Mouse (Mus musculus) heart, adult 8-10 months (tissue): ENCODE measurements at regions not wholly inside any gene's neighbourhood (a gene's known extent, or its start where the extent isn't known, plus 50 kb on each side); places are given as distances from the start of the nearest gene placed in this dataset.

Source experiments
- DNase-seq: peaks from one replicate; pipeline ENCODE4 v3.0.0; 2022; ENCODE audit warnings: low spot score

DNA sequence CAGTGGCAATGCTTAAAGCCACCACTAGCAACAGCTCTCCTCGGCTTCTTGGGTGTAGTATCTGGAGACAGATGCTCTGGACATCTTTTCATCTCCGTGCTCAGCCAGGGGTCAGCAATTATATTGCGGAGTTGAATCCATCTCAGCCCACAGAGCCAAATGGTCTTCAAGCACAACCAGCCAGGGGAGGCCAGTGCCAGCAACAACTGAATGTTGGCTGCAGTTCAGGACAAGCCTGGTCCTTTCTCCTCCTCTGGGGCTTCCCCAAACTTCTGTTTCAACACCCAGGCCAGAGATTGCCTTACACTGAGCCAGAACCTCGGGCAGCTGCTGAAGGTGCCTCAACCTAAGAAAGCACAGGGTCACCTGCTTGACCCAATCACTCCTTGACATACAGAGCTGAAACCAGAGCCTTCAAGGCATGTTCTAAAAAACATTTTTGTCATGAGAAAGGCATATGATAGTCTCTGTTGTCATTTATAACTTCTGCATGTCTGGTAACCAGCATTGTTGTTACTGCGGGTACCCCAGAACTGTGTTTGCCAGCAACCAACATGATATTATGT lies 169.9 kb upstream of the Lef1 start:
- peak; percentile 15 for DNase-seq

DNA sequence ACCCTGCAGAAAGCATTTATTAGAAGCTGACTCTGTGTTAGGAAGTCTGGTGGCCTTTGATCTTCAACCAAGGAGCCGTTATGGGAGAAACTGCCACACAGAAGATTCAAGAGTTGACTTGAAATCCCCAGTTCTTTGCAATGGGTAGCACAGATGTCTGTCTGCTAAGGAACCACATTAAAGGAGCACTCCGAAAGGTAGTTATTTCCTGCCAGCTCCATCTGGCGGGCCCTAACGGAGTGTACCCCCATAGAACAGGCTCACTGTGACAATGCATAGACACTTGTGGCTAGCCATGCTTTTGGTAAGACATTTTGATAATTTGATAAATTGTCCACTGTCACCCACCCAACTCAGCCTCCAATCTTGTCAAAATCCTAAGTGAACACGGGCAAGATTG lies 173.3 kb upstream of the Lef1 start:
- no peak for DNase-seq

DNA sequence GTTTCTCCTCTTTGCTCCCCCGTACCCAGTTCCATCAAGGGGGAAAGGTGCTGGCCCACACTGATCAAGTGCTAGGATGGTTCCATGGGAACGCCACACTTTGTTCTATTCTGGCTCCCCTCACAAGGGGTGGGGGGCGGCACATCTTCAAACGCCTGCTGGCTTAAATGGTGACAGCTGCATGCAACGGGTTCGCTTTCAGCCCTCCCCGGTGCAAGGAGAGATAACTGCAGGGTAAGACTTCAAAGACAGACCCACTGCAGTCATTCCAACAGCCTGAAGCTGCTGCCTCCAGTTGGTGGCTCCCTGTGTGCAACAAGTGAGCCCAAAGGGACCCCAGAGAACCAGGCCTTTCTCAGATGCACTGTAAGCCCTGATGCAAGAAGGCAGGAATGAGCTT lies 173.9 kb upstream of the Lef1 start:
- no peak for DNase-seq

DNA sequence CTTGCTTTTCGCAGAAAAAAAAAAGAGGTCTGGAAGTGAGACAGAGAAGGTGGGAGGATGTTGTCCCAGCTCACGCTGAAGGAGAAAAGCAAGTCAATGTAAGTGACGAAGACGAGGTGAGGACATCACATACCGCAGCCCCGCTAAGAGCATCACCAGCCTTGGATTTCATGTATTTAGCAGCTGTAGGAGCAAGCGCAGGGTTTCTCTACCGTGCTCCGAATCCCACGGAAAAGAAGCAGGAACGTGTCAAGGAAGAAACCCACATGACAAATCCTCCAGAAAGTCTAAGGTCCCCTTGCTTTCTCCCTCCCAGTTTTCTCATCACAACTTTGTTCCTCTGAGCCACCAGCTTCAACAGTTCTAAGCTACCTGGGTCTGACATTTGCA lies 174.3 kb upstream of the Lef1 start:
- no peak for DNase-seq

DNA sequence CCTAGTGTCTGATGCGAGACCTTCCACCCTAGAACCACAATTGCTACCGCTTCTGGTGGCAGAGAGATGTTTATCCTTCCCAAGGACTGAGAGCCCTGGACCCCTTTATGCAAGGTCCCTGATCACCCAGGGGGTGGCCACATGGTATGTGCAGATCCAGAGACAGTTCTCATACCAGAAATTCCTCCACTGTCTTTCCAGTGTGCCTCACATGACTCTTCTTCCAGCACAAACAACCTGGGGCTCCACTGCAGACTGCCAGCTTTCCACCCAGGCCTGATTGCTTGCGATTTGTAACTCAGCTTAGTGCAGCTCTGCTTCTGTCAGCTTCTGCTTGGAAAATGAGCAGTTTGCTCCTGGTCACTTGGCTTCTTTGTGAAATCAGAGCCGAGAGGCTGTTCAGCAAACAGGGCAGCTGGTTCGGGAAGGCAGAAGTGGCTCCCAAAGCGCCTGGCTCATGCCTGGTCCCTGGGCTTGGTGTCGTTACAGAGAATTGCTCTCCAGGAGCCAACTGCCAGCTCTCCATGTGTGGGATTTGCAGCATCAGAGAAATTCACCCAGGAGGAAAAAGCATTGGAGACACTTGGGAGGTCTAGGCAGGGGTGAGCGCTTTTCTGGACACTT lies 174.9 kb upstream of the Lef1 start:
- DNase-seq = no peak

DNA sequence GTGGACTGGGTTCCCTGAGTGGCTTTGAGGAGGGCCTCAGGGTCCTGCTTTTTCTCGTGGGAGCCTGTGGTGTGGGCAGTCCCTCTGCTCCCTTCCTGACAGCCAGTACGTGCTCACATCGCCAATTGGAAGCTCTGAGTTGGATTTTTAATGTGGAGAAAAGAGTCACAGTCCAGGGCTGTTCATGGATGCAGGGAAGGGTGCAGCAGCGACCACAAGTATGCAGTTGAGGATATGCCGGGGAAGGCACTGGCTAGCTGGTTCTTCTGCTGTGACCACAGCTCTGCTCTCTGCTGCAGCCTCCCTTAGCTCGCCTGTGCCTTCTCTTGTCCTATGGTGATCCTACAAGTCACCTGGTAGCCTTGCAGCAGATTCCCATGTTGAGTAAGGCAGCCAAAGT lies 177.5 kb upstream of the Lef1 start:
- no peak for DNase-seq

DNA sequence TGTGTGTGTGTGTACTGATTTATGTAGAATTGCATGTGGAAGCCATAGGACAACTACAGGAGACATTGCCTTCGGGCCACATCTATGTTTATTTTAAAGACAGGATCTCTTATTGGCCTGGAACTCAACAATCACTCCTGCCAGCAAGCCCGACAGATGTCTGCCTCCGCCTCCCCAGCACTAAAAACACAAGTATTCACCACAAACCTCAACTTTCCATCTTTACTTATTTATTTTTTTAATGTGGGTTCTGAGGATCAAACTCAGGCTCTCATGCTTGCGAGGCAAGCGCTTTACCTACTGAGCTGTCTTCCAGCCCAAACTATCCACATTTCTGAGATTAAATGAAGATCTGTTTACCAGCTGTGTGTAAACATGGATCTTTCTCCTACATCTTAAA lies 178.0 kb upstream of the Lef1 start:
- DNase-seq = no peak

DNA sequence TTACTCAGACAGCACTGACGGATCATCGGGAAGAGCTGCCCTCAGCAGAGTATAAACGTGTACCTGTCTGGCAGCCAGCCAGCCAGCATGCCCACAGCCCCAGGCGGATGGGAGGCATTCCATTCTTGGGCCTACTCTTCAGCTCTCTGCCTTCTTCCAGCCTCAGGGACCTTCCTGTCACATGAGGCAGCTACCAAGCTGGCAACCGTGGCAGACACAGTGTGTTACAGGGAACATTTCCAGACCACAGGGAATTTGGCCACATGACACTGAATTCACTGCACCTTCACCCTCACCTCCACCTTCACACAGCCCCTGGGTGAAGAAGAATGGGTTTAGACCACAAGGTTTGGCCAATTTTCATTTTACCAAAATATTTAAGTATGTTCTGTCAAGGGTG lies 185.3 kb upstream of the Lef1 start:
- DNase-seq = no peak

DNA sequence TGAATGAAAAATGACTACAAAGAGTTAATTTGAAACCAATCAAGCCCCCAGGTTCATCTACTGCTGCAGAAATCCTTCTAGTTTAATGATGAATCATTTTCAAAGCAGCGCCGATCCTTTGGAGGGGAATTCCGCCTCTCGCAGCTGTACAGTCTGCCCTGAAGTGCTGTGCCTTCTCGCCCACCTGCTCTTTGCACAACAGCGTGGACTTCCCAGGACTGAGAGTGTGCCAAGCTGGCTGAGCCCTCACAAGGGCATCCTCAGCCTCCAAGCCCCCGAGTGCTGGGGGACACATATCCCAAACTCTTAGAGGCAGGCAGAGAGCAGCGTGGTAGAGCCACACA lies 186.7 kb upstream of the Lef1 start:
- DNase-seq = no peak

DNA sequence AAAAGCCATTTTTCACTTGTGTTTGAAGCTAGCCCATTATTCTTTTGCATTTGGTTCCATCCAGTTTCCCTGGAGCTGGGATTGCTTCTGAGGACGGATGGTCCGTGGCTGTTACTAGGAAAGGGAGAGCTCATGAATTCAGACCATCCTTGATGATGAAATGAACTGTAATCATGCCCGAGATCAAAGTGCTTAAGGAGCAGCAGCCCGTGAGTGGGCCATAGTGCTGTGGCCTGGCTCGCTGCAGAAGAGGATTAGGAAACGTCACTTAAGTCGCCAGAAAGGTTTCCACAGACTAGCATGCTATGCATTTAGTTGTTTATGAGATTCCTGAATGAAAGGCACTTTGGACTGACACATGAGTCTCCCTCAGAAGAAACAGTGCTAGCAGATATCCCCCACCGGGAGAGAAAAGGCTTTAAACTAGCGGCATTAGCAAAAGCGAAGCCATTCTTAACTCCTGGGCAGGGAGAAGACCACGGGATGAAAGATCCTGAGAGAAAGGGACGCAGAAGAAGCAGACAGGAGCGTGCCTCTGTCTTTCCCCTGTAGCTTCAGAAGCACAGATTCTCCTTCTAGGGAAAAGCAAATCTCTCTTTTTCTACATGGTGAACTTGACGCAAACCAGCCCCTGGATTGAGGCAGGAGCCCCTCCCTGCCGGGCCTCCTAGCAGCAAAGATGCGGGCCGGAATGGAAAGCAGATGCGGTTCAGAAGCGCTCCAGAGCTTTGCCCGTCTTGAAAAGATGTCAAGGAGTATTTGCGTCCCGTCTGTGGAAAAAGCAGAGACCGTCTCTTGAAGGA lies 187.3 kb upstream of the Lef1 start:
- DNase-seq = no peak

DNA sequence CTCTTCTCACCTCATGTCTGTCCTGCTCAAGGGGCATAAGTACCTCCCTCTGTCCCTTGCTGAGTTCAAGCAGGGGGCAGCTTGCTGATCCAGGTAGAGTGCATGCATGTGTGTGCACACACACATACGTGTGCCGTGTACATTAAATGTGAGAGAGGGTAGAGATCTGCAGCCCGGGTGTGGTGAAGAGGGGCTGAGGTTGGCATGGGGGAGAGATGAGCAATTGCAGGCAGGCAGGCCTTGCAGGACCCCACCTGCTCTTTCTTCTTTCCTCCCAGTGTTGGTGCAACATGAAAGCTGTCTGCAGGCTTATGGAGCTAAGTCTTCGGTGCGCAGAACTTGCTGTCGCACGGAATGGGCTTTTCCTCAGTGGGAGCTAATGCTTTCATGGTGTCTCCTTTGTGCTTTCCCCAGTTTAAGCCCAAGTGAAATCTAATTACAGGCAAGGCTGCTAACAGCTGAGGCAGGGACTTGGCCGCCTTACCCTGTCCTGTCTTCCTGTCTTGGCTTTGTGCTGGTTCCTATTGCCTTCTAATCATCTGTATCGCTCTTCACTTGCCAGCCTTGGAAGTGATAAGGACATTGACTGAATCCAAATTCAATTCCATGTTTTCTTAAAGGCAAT lies 188.5 kb upstream of the Lef1 start:
- DNase-seq = no peak

DNA sequence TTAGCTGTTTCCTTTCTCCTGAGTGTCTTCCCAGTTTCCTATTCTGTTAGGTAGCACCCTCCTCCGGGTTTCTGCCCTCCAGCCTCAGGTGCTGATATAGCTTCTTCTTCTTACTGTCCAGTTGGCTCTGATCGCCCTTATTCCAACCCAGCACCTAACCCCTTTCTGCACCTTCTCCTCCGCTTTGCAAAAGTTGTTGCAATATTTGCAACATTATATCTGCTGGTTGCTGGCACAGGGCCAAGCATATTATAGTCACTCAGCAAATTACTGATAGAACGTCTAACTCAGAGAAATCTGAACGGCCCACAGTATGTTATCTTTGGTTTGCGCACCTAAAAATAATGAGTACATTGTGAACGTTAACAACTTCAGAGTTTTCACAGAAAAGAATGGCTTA lies 183.6 kb upstream of the Rpl34 start:
- DNase-seq = no peak

DNA sequence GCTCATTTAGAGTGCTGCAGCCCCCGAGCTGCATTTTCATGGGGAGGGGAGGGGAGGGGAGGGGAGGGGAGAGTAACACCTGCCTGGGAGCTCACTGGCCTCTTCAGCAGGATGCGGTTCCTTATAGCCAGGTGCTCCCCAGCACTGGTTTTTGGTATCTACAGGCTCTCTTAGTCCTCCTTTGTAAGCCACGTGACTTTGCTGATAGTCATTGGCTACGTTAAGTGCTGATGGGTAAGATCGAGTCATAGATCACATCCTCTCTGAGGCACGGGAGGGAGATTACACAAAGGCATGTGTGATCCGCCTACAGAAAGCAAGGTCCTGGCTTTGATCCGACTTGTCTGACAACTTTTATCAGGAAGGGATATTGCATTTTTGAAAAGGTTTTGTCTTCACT lies 174.9 kb upstream of the Rpl34 start:
- DNase-seq = no peak

DNA sequence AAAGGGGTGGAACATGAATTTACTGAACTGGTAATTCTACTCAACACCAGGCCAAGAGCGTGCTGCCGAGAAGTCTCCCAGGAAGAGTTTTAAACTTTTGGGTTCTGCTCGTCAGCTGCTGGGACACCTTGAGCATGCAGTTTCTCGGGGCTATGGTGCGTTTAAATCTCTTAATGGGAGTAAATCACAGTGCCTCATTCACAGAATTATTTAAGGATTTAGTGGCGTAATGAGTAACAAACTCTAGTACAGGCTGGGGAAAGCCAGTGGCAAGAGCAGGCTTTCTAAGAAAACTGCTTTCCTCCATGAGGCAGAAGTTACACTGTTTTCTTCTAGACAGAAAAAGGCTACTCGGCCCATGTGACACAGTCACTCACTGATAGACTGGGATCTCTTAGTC lies 173.1 kb upstream of the Rpl34 start:
- DNase-seq = no peak

DNA sequence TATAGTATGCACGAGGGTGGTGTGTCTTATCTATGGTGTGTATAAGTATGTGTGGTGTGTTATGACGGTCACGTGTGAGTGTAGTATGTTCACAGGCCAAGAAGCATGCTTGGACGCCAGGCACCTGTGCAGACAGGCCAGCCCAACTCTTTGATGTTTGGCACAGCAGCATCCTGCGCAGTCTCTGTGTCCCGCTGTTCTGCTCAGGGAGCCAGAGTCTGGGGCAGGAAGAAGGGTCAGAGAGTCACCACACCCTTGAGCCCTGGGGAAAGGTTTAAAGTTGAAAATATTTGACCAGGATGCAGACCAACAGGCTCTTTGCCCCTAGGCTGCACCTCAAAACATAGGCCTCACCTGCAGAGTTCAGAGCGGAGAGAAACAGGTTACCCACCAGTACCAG lies 172.2 kb upstream of the Rpl34 start:
- no peak for DNase-seq

DNA sequence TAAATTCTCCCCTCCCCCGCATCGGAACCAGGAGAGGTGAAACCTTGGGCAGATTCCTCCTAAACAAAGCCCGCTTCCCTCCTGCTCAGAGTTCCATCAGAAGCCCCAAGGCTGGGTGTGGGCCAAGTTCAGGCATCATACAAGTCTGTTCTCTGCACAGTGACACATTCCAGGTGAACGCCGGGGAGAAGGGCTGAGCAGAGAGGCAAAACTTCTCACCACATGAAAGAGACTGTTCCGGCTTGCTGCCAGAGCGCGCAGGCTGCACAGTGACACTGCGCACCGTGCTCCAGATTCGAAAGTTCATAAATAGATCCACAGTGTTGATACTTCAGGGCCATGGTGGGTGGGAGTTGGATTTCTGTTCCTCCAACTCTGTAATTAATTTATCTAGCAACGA lies 171.1 kb upstream of the Rpl34 start:
- no peak for DNase-seq

DNA sequence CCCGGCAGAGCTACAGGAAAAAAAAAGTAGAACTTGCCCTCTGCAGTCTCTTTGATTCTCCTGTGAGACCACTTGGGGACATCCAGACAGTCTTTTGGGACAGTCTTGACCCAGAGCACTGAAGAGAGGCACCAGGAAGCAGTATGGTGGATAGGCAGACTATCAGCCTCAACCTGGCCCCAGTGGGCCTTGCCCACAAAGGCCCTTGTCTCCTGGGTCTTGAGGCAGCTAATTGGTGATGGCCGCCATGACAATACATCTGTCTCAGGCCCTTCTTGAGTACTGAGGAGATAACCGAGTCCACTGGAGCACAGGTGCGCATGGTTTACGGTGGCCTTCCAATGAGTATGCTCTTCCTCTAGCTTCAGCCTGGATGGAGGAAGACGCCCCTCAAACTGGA lies 170.6 kb upstream of the Rpl34 start:
- no peak for DNase-seq

DNA sequence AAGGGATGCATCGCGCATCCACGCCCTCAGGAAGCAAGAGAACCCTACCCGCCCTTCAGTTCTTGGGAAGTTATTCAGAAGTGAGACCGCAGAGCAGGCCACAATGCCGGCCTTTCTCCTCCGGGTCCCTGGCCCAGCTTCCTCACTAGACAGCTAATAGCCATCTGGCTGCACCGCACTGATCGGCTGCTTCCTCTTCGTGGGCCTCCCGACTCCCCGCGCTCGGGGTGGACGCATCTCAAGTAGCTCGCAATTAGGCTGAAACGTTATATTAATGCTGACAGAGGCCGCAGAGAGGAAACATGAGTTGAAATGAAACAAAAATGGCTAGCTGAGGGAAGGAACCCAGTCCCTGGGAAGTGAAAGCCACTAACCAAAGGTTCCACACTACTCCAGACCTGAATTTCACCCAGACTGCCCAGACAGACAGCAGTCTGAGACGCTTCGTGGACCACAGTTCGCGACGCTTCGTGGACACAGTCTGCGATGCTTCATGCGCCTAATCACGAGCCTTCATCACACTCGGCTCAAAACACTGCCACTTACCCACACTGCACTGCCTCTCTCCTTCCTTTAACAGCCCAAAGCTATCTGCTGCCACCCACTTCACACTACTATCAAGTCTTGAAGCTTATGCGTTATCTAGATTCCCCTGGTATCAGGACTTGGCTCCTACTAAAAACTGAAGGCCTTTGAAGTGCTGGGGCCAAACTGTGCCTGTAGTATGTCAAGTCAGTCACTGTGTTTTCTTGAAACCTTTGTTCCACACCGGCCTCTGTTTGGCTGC lies 170.0 kb upstream of the Rpl34 start:
- DNase-seq = peak; percentile 16

DNA sequence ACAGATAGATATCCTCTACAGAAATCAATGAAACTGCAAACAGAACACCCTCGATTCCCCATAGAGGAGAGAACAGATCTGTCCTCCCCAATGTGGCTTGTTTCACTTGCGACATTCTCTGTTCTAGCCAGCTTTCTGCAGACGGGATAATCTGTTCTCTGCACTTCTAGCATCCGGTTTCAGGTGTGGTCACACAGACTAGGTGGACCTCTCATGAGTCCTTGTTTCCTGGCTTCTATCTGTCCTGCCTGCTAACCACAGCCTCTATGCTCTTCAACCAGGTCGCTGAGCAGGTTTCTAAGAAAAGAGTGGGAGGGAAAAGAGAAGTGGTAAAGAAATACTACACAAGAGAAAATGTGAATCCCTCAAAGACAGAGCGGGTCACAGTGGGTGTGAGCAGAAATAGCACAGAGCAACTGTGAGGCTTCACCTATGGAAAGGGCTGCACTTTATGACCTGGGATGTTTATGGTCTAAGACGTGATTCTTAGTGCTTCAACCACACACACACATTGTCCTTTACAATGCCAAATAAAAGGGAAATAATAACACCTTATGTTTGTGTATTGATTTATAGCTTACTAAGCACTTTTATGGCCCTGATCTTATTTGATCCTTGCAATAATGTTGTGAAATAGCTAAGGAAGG lies 164.1 kb upstream of the Rpl34 start:
- DNase-seq = no peak

DNA sequence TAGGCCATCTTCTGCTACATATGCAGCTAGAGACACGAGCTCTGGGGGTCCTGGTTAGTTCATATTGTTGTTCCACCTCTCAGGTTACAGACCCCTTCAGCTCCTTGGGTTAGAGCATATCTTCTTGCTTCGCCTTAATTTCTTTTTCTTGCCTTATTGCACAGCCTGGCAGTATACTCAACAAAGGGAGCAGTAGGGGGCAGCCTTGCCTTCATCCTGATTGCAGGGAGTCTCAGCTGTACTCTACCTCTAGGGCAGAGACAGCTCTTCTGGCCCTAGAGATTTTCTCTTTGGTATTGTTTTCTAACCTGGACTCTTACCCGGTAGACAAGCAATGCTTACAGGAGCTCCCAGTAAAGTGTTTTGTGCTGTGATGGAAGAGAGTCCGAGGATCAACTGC lies 161.1 kb upstream of the Rpl34 start:
- no peak for DNase-seq

DNA sequence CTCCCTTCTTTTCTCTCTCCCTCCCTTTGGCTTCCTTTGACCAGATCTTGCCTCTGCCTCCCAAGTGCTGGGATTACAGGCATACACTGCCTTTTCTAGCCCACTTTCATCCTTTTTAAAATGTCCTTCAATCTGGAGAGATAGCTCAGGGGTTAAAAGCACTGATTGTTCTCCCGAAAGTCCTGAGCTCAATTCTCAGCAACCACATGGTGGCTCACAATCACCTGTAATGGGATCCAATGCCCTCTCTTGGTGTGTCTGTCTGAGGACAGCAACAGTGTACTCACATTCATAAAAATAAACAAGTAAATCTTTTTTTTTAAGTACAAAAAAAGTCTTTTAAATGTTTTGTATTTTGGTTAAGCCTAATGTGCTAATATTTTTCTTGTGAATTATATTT lies 158.4 kb upstream of the Rpl34 start:
- no peak for DNase-seq
